Mouse (Mus musculus): ENCODE measurements around the gene Defb47. TPM values are rescaled to one million over a fixed set of nuclear protein-coding genes. Genes with fewer than 3 reads are reported as not detected.

Gene Defb47
- total RNA-seq, 2 experiments from 2014 or later = not detected

Other genes with a start within 250 kb of the Defb47 start
- 10 to 100 TPM; 17.6 to 21.5 TPM for gene Ints6, start 236.9 kb upstream of the Defb47 start, total RNA-seq (2021)
- 1 to 10 TPM; 6.4 to 6.9 TPM for gene Wdfy2, start 160.4 kb upstream of the Defb47 start, total RNA-seq (2021)
- gene Defb48, start 13.6 kb upstream of the Defb47 start, total RNA-seq (2021) = not detected
- not detected for gene Defb43, start 13.7 kb downstream of the Defb47 start, total RNA-seq (2021)
- under 1 TPM in 1 of 2 experiments, not detected in 1; 0.22 TPM for gene Defb42, start 48.9 kb downstream of the Defb47 start, total RNA-seq (2021)
- not detected for gene Defb30, start 51.9 kb downstream of the Defb47 start, total RNA-seq (2021)

All from heart, adult 18-20 months (tissue).